Mouse (Mus musculus) lung, adult 2 months (tissue): Measurements from ENCODE around the gene Adap1.

ENCODE experiments used
- CTCF ChIP-seq: fragments of 200-500 bp; IDR thresholded peaks from 2 replicates; pipeline ENCODE4 v1.5.1; 2011; ENCODE audit warnings: mild to moderate bottlenecking, low read length, control low read depth; ENCODE audit not compliant: insufficient read depth
- POLR2A ChIP-seq: fragments of 200-500 bp; IDR thresholded peaks from 2 replicates; pipeline ENCODE4 v1.6.1; 2011; ENCODE audit warnings: low read depth, mild to moderate bottlenecking, control low read depth, low read length, borderline replicate concordance; ENCODE audit errors: extremely low read depth

GRCm38 (mm10) chr5:139253301-139253741 lies 72.1 kb downstream of the Adap1 start:
- TF ChIP-seq CTCF = no peak
- TF ChIP-seq POLR2A = 0 out of 2 replicates have a peak, but pooled peaks have one; percentile 20
